Mouse (Mus musculus): ENCODE results near the gene Majin.

DNA sequence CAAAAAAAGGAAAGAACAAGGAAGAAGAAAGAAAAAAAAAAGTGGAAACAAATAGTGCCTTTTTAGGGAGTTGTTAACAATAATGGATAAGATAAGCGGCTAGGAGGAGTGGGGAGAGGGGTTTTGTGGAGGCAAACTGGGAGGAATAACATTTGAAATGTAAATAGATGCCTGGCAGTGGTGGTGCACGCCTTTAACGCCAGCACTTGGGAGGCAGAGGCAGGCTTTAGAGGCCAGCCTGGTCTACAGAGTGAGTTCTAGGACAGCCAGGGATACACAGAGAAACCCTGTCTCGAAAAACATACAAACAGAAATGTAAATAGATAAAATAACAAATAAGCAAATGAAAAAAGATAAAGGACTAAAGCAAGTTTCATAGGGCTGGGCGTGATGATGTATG is 56.5 kb downstream of the Majin start:
- TF ChIP-seq CTCF (conservative IDR thresholded peaks at IDR 0.05 in 1 of 2, IDR thresholded peaks at IDR 0.05 in 1 of 2; ENCODE audit: low read depth in 2 of 2, low read length in 2 of 2) (no peak), USF1 (IDR thresholded peaks at IDR 0.05; ENCODE audit: low read depth, low read length) (no peak), POLR2A (IDR thresholded peaks at IDR 0.05; ENCODE audit: low read depth, low read length) (no peak), RCOR1 (conservative IDR thresholded peaks at IDR 0.05; ENCODE audit: low read depth, low read length) (no peak), MAX (IDR thresholded peaks at IDR 0.05; ENCODE audit: low read length) (no peak)

Measured in CH12.LX (cell line).